In the genomic region with DNA sequence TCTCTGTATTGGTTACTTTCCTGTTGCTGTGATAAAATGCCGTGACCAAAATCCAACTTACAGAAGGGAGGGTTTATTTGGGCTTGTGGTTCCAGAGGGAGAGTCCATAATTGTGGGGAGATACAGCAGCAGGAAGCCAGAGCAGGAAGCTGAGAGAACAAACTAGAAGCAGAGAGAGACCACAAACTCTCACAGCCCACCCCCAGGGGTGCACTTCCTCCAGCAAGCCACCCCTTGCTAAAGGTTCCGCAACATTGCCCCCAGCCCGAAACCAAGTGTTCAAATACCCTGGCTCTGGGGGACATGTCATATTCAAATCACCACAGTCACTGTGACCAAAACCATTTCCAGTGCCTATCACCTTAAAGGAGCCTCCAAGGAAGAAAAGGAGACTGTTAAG, we compare ENCODE assay signal across 25 mouse cellular contexts.
A peak's percentile ranks its signal among the peaks of the same experiment; 100 is the strongest.
DNase-seq lines count a peak whose midpoint lies in the region; ATAC-seq lines count a peak whose summit lies in the region.
"Had no signal": no experiment of that assay in that cellular context is flagged by ENCODE, and none has a peak within 500 bp of the region (broad histone marks: within the 10 kb centered on the region; RNA-seq: fewer than 3 reads in every experiment).

No protein-coding gene starts in this region.

- H3K27me3 ChIP-seq in midbrain, embryonic 16.5 days (ENCODE audit: control insufficient read depth, insufficient read depth, low read depth, low read length): no peaks in the 10 kb centered on the region
- no peaks in the 10 kb centered on the region for H3K27me3 ChIP-seq in midbrain, embryonic 15.5 days (replicated peaks)
- no peaks in the 10 kb centered on the region; the same call in 1 of the 2 replicates for H3K27me3 ChIP-seq in forebrain, embryonic 16.5 days (replicated peaks; ENCODE audit: control insufficient read depth, insufficient read depth, low read length)
- H3K27me3 ChIP-seq: embryonic facial prominence, embryonic 13.5 days had no signal

- no peaks in the 10 kb centered on the region for H3K9me3 ChIP-seq in midbrain, embryonic 16.5 days (replicated peaks; ENCODE audit: control insufficient read depth, low read length, poor library complexity, severe bottlenecking)
- H3K9me3 ChIP-seq in midbrain, embryonic 15.5 days: no peaks in the 10 kb centered on the region
- 0 out of 2 replicates have a peak, but pooled peaks cover 2% of the 10 kb centered on the region for H3K9me3 ChIP-seq in forebrain, embryonic 16.5 days (ENCODE audit: control insufficient read depth, low read length)
- H3K9me3 ChIP-seq: embryonic facial prominence, embryonic 13.5 days; embryonic facial prominence, embryonic 15.5 days; forebrain, embryonic 10.5 days; forebrain, embryonic 12.5 days; G1E had no signal

- peak; percentile 74 for DNase-seq in A20 (ENCODE audit: low read depth, low spot score)
- peak; percentile 43 to 48 for DNase-seq in B cell, adult 2 months
- DNase-seq in adrenal gland, adult 18-20 months (ENCODE audit: low spot score in 2 of 2): no peak
- DNase-seq in cerebellum, adult 11 months: no peak
- DNase-seq: adrenal gland, adult 8-10 months; adrenal gland, postnatal 14 days; adrenal gland, postnatal 36 days; cerebellum, adult 18-20 months; cerebellum, adult 8-10 months; cerebellum, adult 9-11 months; cerebellum, postnatal 14 days; cerebellum, postnatal 36 days; embryo, embryonic 11 days; forebrain, postnatal 0 days had no signal

- H3K27ac ChIP-seq in midbrain, embryonic 16.5 days (ENCODE audit: low read length): no peak overlapping the region
- H3K27ac ChIP-seq in midbrain, embryonic 15.5 days: no peak overlapping the region
- no peak overlapping the region for H3K27ac ChIP-seq in forebrain, embryonic 16.5 days (ENCODE audit: low read length)
- H3K27ac ChIP-seq: embryonic facial prominence, embryonic 13.5 days; embryonic facial prominence, embryonic 15.5 days; forebrain, embryonic 10.5 days; forebrain, embryonic 12.5 days had no signal

- no peak overlapping the region for H3K4me3 ChIP-seq in midbrain, embryonic 16.5 days (ENCODE audit: low read depth, low read length)
- H3K4me3 ChIP-seq in midbrain, embryonic 15.5 days: no peak overlapping the region
- H3K4me3 ChIP-seq in forebrain, embryonic 16.5 days (replicated peaks; ENCODE audit: low read length): no peak overlapping the region
- H3K4me3 ChIP-seq: embryonic facial prominence, embryonic 13.5 days; embryonic facial prominence, embryonic 15.5 days; erythroblast, embryonic 14.5 days; forebrain, embryonic 10.5 days; forebrain, embryonic 12.5 days had no signal

- 0 out of 2 replicates have a peak overlapping the region, but pooled peaks have one; percentile 7 for H3K9ac ChIP-seq in midbrain, embryonic 16.5 days (ENCODE audit: low read depth, low read length)
- H3K9ac ChIP-seq in midbrain, embryonic 15.5 days: no peak overlapping the region
- no peak overlapping the region for H3K9ac ChIP-seq in forebrain, embryonic 16.5 days (replicated peaks; ENCODE audit: low read depth, low read length)
- H3K9ac ChIP-seq: embryonic facial prominence, embryonic 13.5 days; embryonic facial prominence, embryonic 15.5 days; forebrain, embryonic 12.5 days; forebrain, postnatal 0 days had no signal

- peaks cover 7% of the 10 kb centered on the region for H3K36me3 ChIP-seq in midbrain, embryonic 16.5 days (ENCODE audit: control insufficient read depth, insufficient read depth, low read length)
- H3K36me3 ChIP-seq in midbrain, embryonic 15.5 days (replicated peaks): no peaks in the 10 kb centered on the region
- no peaks in the 10 kb centered on the region for H3K36me3 ChIP-seq in forebrain, embryonic 16.5 days (ENCODE audit: control insufficient read depth, insufficient read depth)
- H3K36me3 ChIP-seq: embryonic facial prominence, embryonic 13.5 days; embryonic facial prominence, embryonic 15.5 days; forebrain, embryonic 10.5 days; forebrain, embryonic 12.5 days had no signal

- WGBS in midbrain, embryonic 16.5 days: 85% methylated on average over 3 of the region's 3 CpGs
- WGBS in midbrain, embryonic 15.5 days: 81% methylated on average over 3 of the region's 3 CpGs
- 79% methylated on average over 3 of the region's 3 CpGs for WGBS in forebrain, embryonic 16.5 days

- ATAC-seq in midbrain, embryonic 16.5 days: no peak
- ATAC-seq in midbrain, embryonic 15.5 days (replicated peaks): no peak
- peak; percentile 31; the same call in 1 of the 2 replicates for ATAC-seq in granulocyte monocyte progenitor cell, adult 5-6 weeks (replicated peaks; ENCODE audit: poor library complexity, severe bottlenecking)
- ATAC-seq in forebrain, embryonic 16.5 days: no peak
- ATAC-seq: forebrain, embryonic 14.5 days; forebrain, postnatal 0 days had no signal

- H3K4me1 ChIP-seq in midbrain, embryonic 16.5 days (ENCODE audit: control insufficient read depth, insufficient read depth, low read length): no peaks in the 10 kb centered on the region
- no peaks in the 10 kb centered on the region for H3K4me1 ChIP-seq in midbrain, embryonic 15.5 days
- peaks cover 1% of the 10 kb centered on the region; the same call in 1 of the 2 replicates for H3K4me1 ChIP-seq in forebrain, embryonic 16.5 days (replicated peaks; ENCODE audit: control insufficient read depth, insufficient read depth, low read length)
- H3K4me1 ChIP-seq: forebrain, embryonic 10.5 days; forebrain, embryonic 12.5 days had no signal

- H3K4me2 ChIP-seq in midbrain, embryonic 16.5 days (ENCODE audit: low read length): no peak overlapping the region
- no peak overlapping the region for H3K4me2 ChIP-seq in midbrain, embryonic 15.5 days
- no peak overlapping the region for H3K4me2 ChIP-seq in forebrain, embryonic 16.5 days (ENCODE audit: low read length)
- H3K4me2 ChIP-seq: embryonic facial prominence, embryonic 13.5 days; embryonic facial prominence, embryonic 15.5 days; forebrain, embryonic 12.5 days had no signal

Comparison
In these comparisons a context has a peak if more than half of its experiments do, and no peak if none do; other contexts are left out.
1. DNase-seq: peak in A20 (single experiment) and B cell, adult 2 months (2 of 2); none in adrenal gland, adult 18-20 months (0 of 2) and cerebellum, adult 11 months (single experiment).